Mouse (Mus musculus) CH12.LX (cell line): ENCODE results near the gene Mxra7.

Experiments used
- BHLHE40 ChIP-seq: IDR thresholded peaks from 2 replicates; pipeline ENCODE4 v1.6.1; 2011; ENCODE audit warnings: mild to moderate bottlenecking, low read depth, low read length, improper control_type of control experiment
- MXI1 ChIP-seq: IDR thresholded peaks from 2 replicates; pipeline ENCODE4 v1.6.1; 2011; ENCODE audit warnings: mild to moderate bottlenecking, low read depth, low read length, improper control_type of control experiment
- POLR2A ChIP-seq: IDR thresholded peaks from 2 replicates; pipeline ENCODE4 v1.6.1; 2011; ENCODE audit warnings: low read depth, mild to moderate bottlenecking, improper control_type of control experiment, low read length
- ZKSCAN1 ChIP-seq: IDR thresholded peaks from 2 replicates; pipeline ENCODE4 v1.6.1; 2012; ENCODE audit warnings: low read depth, inconsistent platforms, low read length, improper control_type of control experiment, borderline replicate concordance

- TF ChIP-seq ZKSCAN1 (no peak), MXI1 (no peak), POLR2A (0 out of 2 replicates have a peak, but pooled peaks have one; percentile 20), BHLHE40 (no peak)
Observed at GRCm38 (mm10) chr11:116810983-116811901, 16.6 kb downstream of the Mxra7 start.
